Mouse (Mus musculus) thymus, adult 2 months (tissue): ENCODE measurements around the gene Chek2.
"Not testable (repeated sequence)": the region's sequence is repeated elsewhere in the genome, so short reads cannot be mapped to it uniquely, and the experiment has no call there.

ENCODE experiments used
- CTCF ChIP-seq: fragments of 200-500 bp; IDR thresholded peaks from 2 replicates; pipeline ENCODE4 v1.5.1; 2012; ENCODE audit warnings: mild to moderate bottlenecking, control low read depth, low read length, moderate library complexity, borderline replicate concordance; ENCODE audit not compliant: control insufficient read depth, poor library complexity, insufficient read depth; ENCODE audit errors: extremely low read depth
- POLR2A ChIP-seq: fragments of 200-500 bp; IDR thresholded peaks from 2 replicates; pipeline ENCODE4 v1.6.1; 2012; ENCODE audit warnings: mild to moderate bottlenecking, low read length, control low read depth, moderate library complexity; ENCODE audit not compliant: control insufficient read depth, poor library complexity, insufficient read depth; ENCODE audit errors: extremely low read depth

- not testable (repeated sequence) for TF ChIP-seq CTCF, POLR2A
Observed at GRCm38 (mm10) chr5:110838016-110838415, 1.8 kb upstream of the Chek2 start.
